Mouse (Mus musculus) induced T-regulatory cell, adult 2 months (primary cell): ENCODE results near the gene 1700037H04Rik.
"Not testable (repeated sequence)": the region's sequence is repeated elsewhere in the genome, so short reads cannot be mapped to it uniquely, and the experiment has no call there.

ENCODE experiments used
- DNase-seq: peaks from one replicate; pipeline ENCODE4 v3.0.0-alpha.2; 2012; ENCODE audit warnings: low read depth

1700037H04Rik gene

GRCm38 (mm10) chr2:131127161-131127730, 32.6 kb downstream of the 1700037H04Rik start, which contains the start of gene Hspa12b:
Hspa12b (plus strand) TSS chr2:131127280.
- no peak for DNase-seq

DNA sequence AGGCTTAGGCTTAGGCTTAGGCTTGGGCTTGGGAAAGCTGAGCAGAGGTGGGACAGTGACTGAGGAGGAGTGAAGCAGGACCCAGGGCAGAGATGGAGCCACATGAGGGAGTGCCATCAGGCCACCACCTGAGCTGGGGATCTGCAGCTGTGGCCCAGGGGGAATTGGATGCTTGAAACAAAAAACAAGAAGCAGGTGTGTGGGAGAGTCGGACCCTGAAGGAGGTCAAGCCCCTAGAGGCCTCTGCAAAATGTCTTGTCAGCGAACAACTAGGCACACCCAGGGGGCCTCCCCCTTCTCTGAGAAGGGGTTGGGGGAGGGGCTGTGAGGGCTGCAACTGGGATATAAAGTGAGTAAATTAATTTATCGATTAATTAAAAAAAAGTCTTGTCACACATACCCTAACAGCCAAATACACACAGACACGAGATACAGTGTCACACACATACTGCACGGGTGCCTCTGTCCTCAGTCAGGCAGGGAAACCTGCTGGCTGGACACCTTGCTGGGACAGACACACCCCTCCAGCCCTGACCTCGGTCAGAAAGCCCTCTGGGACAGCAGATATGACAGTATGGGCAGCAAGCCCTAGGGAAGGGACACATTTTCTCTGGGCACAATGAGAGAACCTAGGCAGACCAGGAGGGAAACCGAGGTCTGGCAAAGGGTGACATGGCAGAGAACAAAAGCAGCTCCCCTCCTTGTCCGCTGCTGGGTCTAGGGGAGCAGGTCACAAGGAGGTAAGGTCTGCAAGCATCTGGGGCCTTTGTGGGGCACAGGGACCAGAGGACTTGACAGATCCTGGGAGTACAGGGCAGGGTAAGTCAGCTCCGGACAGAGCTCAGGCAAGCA, 33.7 kb downstream of the 1700037H04Rik start:
- DNase-seq, result no peak

DNA sequence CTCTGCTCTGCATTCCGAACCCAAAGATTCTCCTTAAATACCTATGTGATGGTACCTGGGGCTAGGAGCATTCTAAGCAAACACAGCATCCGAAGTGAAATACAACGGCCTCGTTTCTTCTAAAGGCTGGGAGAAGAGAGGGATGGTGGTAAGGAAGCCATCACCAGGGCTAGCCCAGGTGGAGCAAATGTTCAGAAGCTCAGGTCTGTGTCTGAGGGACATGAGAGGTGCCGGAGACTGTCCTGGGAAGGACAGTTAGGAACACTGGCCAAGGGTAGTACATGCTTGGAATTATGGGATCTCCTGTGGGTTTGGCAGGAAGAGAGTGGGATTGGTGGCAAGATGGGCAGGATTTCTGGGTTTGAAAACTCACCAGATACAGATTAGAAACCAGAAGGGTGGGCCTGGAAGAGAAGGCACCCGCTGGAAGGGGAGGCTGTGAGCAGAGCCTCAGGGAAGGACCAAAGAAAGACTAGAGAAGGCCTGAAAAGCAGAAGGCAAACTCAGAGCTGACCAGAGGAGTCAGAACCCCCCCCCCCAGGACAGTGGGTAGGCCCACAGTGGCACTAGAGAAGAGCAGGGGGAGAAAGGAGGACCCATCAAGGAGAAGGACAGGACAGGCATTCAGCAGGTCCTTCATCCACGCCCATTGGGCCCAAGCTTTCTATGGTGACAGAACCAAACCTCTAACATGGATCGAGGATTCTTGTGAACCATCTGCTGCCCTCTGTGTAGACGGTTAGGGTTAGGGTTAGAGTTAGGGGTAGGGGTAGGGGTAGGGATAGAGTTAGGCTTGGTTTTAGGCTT, 34.5 kb downstream of the 1700037H04Rik start:
- DNase-seq, result no peak

DNA sequence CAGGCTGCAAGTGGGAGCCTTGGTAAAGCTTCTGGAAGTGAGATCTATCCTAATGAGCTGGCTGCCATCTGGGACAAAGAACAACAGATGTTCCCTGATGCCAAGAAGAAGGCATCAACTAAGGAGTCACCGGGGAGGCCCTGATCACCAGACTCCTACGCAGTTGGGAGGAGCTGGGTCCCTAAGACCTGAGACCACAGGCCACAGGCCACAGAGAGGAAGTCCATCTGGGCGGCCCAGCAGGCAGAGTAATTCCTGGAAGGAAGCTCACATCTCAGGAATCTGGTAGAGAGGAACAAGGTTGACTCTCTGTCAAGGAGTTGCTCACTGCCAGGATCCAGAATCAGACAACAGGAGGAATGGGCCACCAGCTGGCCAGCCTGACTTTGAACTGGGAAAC, 35.7 kb downstream of the 1700037H04Rik start:
- no peak for DNase-seq

DNA sequence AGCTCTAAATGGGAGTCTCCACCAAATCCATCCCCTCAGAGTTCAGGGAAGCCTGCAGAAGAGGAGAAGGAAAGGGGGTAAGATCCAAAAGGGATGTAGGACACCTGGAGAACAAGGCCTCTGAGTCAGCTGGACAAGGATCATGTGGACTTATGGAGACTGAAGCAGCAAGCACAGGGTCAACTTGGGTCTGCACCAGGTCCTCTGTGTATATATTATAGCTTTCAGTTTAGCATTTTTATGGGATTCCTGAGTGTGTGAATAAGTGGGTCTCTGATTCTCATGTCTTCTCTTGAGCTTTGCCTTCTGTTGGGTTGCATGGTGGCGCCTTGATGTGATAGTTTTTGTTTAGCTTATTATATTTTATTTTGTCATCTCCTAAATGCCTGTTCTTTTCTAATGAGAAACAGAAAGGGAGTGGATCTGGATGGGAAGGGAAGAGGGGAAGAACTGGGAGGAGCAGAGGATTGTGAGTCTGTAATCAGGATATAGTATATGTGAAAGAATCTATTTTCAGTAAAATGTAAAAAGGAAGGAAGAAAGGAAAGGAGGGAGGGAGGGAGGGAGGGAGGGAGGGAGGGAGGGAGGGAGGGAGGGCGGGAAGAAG, 40.8 kb downstream of the 1700037H04Rik start:
- DNase-seq, result no peak

GRCm38 (mm10) chr2:131105989-131106388, 53.9 kb downstream of the 1700037H04Rik start:
- no peak for DNase-seq

DNA sequence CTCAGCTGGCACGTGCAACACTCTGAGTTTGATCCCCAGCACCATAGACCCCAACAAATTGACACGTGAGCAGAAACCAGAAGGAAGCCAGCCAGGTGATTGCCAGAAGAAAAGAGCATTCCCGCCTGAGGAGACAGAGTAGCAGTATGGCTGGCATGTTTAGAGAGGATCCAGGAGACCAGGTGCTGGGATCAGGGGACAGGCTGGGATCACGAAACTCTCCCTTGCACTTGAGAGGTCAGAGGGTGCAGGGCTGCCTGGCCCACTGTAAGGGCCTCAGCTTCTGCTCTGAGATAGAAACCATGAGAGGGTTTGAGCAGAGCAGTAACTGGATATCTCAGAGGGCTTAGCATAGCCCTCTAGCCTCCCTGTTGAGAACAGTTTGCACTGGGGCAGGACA, 54.8 kb downstream of the 1700037H04Rik start:
- DNase-seq, result not testable (repeated sequence)

- DNase-seq, result no peak
Measured at GRCm38 (mm10) chr2:131104021-131104420, 55.9 kb downstream of the 1700037H04Rik start.

DNA sequence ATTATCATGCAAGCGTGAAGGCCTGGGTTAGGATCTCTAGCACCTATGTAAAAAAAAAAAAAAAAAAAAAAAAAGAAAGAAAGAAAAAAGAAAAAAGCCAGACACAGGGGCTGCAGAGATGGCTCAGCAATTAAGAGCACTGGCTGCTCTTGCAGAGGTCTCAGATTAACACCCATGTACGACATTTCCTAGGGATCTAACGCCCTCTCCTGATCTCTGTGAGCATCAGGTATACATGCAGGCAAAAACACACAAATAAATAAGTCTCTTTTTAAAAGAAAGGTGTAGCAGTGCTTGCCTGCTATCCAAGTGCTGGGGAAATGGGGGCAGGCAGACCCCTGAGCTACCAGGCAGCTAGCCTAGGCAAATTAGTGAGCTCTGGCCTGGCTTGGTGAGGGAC, 58.4 kb downstream of the 1700037H04Rik start:
- DNase-seq, result no peak

GRCm38 (mm10) chr2:131097087-131097486, 62.8 kb downstream of the 1700037H04Rik start:
- no peak for DNase-seq
